Mouse (Mus musculus) G1E (cell line): ENCODE data around the gene Dock4.

Source experiments
- CTCF ChIP-seq: IDR thresholded peaks from 2 replicates; pipeline ENCODE4 v1.5.1; 2012; ENCODE audit warnings: low read depth, low read length, inconsistent platforms, mixed read lengths
- GATA1 ChIP-seq: IDR thresholded peaks from 2 replicates; pipeline ENCODE4 v1.6.1; 2012; ENCODE audit warnings: borderline replicate concordance, low read length, inconsistent platforms, mixed read lengths
- POLR2AphosphoS5 ChIP-seq: IDR thresholded peaks from 2 replicates; pipeline ENCODE4 v1.6.1; 2012; ENCODE audit warnings: low read depth, low read length, inconsistent platforms; ENCODE audit not compliant: insufficient replicate concordance

- TF ChIP-seq CTCF (no peak), GATA1 (no peak), POLR2AphosphoS5 (no peak)
These were observed 77.3 kb downstream of the Dock4 start for GRCm38 (mm10) chr12:40523020-40523419.
